Mouse (Mus musculus) MEL (cell line): ENCODE results near the gene Gm48551. TPM values are rescaled to one million over a fixed set of nuclear protein-coding genes. Genes with fewer than 3 reads are reported as not detected.

Source experiments
- DNase-seq: peaks from one replicate; pipeline ENCODE4 v3.0.0; 2011; ENCODE audit warnings: low read depth, low spot score
- H3K27ac ChIP-seq: 2 replicates; pipeline ENCODE4 v1.5.1; 2012; ENCODE audit warnings: low read depth, mild to moderate bottlenecking, control low read depth, low read length, moderate library complexity; ENCODE audit not compliant: control insufficient read depth
- H3K27me3 ChIP-seq, 2 experiments: fragments of 150-350 bp in 1 of 2; sonication (generic) in 1 of 2; 2 replicates each; pipeline ENCODE4 v1.6.1; 2012; ENCODE audit warnings: low read length in 2 of 2, mild to moderate bottlenecking in 2 of 2, improper control_type of control experiment in 1 of 2, moderate library complexity in 1 of 2; ENCODE audit not compliant: insufficient read depth in 2 of 2, control insufficient read depth in 1 of 2
- H3K36me3 ChIP-seq, 2 experiments: 2 replicates each; pipeline ENCODE4 v1.6.1; 2012 to 2014; ENCODE audit warnings: low read length in 2 of 2, improper control_type of control experiment in 1 of 2, inconsistent platforms in 1 of 2, mild to moderate bottlenecking in 1 of 2; ENCODE audit not compliant: insufficient read depth in 2 of 2, control insufficient read depth in 1 of 2
- H3K4me1 ChIP-seq, 2 experiments: fragments of 150-350 bp in 1 of 2; sonication (generic) in 1 of 2; 2 replicates each; pipeline ENCODE4 v1.6.1; 2012; ENCODE audit warnings: low read length in 2 of 2, improper control_type of control experiment in 1 of 2, mild to moderate bottlenecking in 1 of 2; ENCODE audit not compliant: insufficient read depth in 2 of 2, control insufficient read depth in 1 of 2
- H3K4me3 ChIP-seq, 2 experiments: fragments of 150-350 bp in 1 of 2; sonication (generic) in 1 of 2; 2 replicates each; pipeline ENCODE4 v1.5.1; 2012; ENCODE audit warnings: low read depth in 2 of 2, low read length in 2 of 2, mild to moderate bottlenecking in 2 of 2, moderate library complexity in 2 of 2, control low read depth in 1 of 2, improper control_type of control experiment in 1 of 2; ENCODE audit not compliant: control insufficient read depth in 1 of 2, insufficient read depth in 1 of 2
- H3K79me2 ChIP-seq: 2 replicates; pipeline ENCODE4 v1.6.1; 2012; ENCODE audit warnings: mild to moderate bottlenecking, low read length, moderate library complexity; ENCODE audit not compliant: control insufficient read depth, poor library complexity, insufficient read depth
- H3K9ac ChIP-seq: 2 replicates; pipeline ENCODE4 v1.6.1; 2012; ENCODE audit warnings: low read depth, mild to moderate bottlenecking, control low read depth, low read length, moderate library complexity; ENCODE audit not compliant: control insufficient read depth, poor library complexity, severe bottlenecking
- H3K9me3 ChIP-seq: fragments of 150-350 bp; sonication (generic); replicated peaks from 2 replicates; pipeline ENCODE4 v1.6.1; 2012; ENCODE audit warnings: mild to moderate bottlenecking, low read length, improper control_type of control experiment, moderate library complexity; ENCODE audit not compliant: insufficient read depth
- BHLHE40 ChIP-seq: IDR thresholded peaks from 2 replicates; pipeline ENCODE4 v1.6.1; 2012; ENCODE audit warnings: low read depth, mild to moderate bottlenecking, inconsistent platforms, low read length, improper control_type of control experiment, borderline replicate concordance
- CHD2 ChIP-seq: IDR thresholded peaks from 2 replicates; pipeline ENCODE4 v1.6.1; 2011; ENCODE audit warnings: low read length, improper control_type of control experiment
- E2F4 ChIP-seq: IDR thresholded peaks from 2 replicates; pipeline ENCODE4 v1.6.1; 2011; ENCODE audit warnings: low read depth, low read length, improper control_type of control experiment, borderline replicate concordance
- ELF1 ChIP-seq: IDR thresholded peaks from 2 replicates; pipeline ENCODE4 v1.6.1; 2014; ENCODE audit warnings: low read depth, mild to moderate bottlenecking, inconsistent platforms, low read length, improper control_type of control experiment, moderate library complexity
- EP300 ChIP-seq, 2 experiments: IDR thresholded peaks; 2 replicates each; pipeline ENCODE4 v1.6.1; 2011; ENCODE audit warnings: improper control_type of control experiment in 2 of 2, low read length in 2 of 2, low read depth in 1 of 2, mild to moderate bottlenecking in 1 of 2
- ETS1 ChIP-seq: IDR thresholded peaks from 2 replicates; pipeline ENCODE4 v1.6.1; 2012; ENCODE audit warnings: low read depth, mild to moderate bottlenecking, inconsistent platforms, low read length, improper control_type of control experiment, moderate library complexity
- GABPA ChIP-seq: IDR thresholded peaks from 2 replicates; pipeline ENCODE4 v1.6.1; 2012; ENCODE audit warnings: low read depth, mild to moderate bottlenecking, inconsistent platforms, low read length, improper control_type of control experiment, moderate library complexity
- KAT2A ChIP-seq: conservative IDR thresholded peaks from 2 replicates; pipeline ENCODE4 v1.6.1; 2012; ENCODE audit warnings: low read depth, low read length, improper control_type of control experiment, inconsistent platforms
- MAFK ChIP-seq: IDR thresholded peaks from 2 replicates; pipeline ENCODE4 v1.6.1; 2011; ENCODE audit warnings: low read depth, mild to moderate bottlenecking, low read length, improper control_type of control experiment, borderline replicate concordance
- MAX ChIP-seq: IDR thresholded peaks from 2 replicates; pipeline ENCODE4 v1.6.1; 2011; ENCODE audit warnings: low read length, improper control_type of control experiment
- MAZ ChIP-seq: IDR thresholded peaks from 2 replicates; pipeline ENCODE4 v1.6.1; 2012; ENCODE audit warnings: low read depth, mild to moderate bottlenecking, inconsistent platforms, low read length, improper control_type of control experiment
- MEF2A ChIP-seq: IDR thresholded peaks from 2 replicates; pipeline ENCODE4 v1.6.1; 2014; ENCODE audit warnings: low read depth, mild to moderate bottlenecking, inconsistent platforms, low read length, improper control_type of control experiment; ENCODE audit not compliant: poor library complexity, insufficient replicate concordance, severe bottlenecking; ENCODE audit errors: extremely low read depth
- NRF1 ChIP-seq: IDR thresholded peaks from 2 replicates; pipeline ENCODE4 v1.6.1; 2014; ENCODE audit warnings: low read depth, mild to moderate bottlenecking, inconsistent platforms, low read length, improper control_type of control experiment, moderate library complexity; ENCODE audit not compliant: poor library complexity, insufficient read depth, severe bottlenecking
- POLR2AphosphoS5 ChIP-seq: IDR thresholded peaks from 2 replicates; pipeline ENCODE4 v1.6.1; 2012; ENCODE audit warnings: low read depth, borderline replicate concordance, mild to moderate bottlenecking, inconsistent platforms, low read length, moderate library complexity, mixed read lengths
- RCOR1 ChIP-seq: IDR thresholded peaks from 2 replicates; pipeline ENCODE4 v1.6.1; 2012; ENCODE audit warnings: low read depth, mild to moderate bottlenecking, inconsistent platforms, low read length, improper control_type of control experiment
- TAL1 ChIP-seq: IDR thresholded peaks from 2 replicates; pipeline ENCODE4 v1.6.1; 2012; ENCODE audit warnings: mild to moderate bottlenecking, inconsistent platforms, low read length, moderate library complexity, mixed read lengths
- TBP ChIP-seq: IDR thresholded peaks from 2 replicates; pipeline ENCODE4 v1.8.0; 2011; ENCODE audit warnings: low read depth, low read length, improper control_type of control experiment
- USF1 ChIP-seq: IDR thresholded peaks from 2 replicates; pipeline ENCODE4 v1.6.1; 2014; ENCODE audit warnings: low read depth, mild to moderate bottlenecking, inconsistent platforms, low read length, improper control_type of control experiment, moderate library complexity
- USF2 ChIP-seq, 2 experiments: IDR thresholded peaks; 2 replicates each; pipeline ENCODE4 v1.6.1; 2011 to 2012; ENCODE audit warnings: improper control_type of control experiment in 2 of 2, low read length in 2 of 2, borderline replicate concordance in 1 of 2, inconsistent platforms in 1 of 2, low read depth in 1 of 2, mild to moderate bottlenecking in 1 of 2; ENCODE audit not compliant: insufficient read depth in 1 of 2
- ZKSCAN1 ChIP-seq: IDR thresholded peaks from 2 replicates; pipeline ENCODE4 v1.6.1; 2012; ENCODE audit warnings: low read depth, mild to moderate bottlenecking, inconsistent platforms, low read length, improper control_type of control experiment, moderate library complexity
- polyA plus RNA-seq, 2 experiments: library from polyadenylated mRNA; stranded (reverse) in 1 of 2; unstranded in 1 of 2; fragments of >175 nt in 1 of 2; fragments of >200 nt in 1 of 2; gene quantifications; 2 replicates each; pipeline versions ENCODE4 v1.2.1 to v1.2.4; 2012; ENCODE audit warnings: low replicate concordance in 2 of 2, low read depth in 1 of 2; ENCODE audit not compliant: insufficient read length in 2 of 2, insufficient read depth in 1 of 2, missing spikeins in 1 of 2
- total RNA-seq: library from RNA; depleted of rRNA; stranded (reverse); fragments of 300-350 nt; gene quantifications from 2 replicates; pipeline ENCODE4 v1.2.3, GENCODE M21; 2012

Gene Gm48551
- total and polyA plus RNA-seq, 3 experiments, result 0.62 to 2.6 TPM; not detected in 1

DNA sequence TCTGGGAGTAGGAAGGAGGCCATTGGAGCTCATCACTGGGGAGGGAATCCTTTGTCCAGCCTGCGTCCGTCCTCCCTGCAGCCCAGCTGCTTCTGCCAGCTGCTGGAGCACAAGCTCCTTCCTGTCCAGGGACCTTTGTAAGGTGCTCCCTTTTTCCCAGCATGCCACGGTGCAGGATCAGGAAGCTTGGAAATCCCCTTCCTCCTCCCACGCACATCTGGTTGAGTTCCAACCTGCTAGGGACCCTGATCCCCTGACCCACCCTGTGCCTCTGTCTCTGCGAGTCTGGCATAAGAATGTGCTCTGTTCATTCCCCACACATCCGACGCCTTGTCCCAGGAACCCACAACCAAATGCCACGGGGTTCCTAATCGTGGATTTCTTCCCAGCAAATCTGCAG, 26.7 kb downstream of the Gm48551 start:
- no peak for TF ChIP-seq EP300 (IDR thresholded peaks at IDR 0.05; ENCODE audit: low read depth in 1 of 2, low read length in 2 of 2)
- no peak for TF ChIP-seq BHLHE40
- no peak for TF ChIP-seq MAFK
- TF ChIP-seq ZKSCAN1, result no peak
- no peak for TF ChIP-seq MAX
- no peak for TF ChIP-seq RCOR1
- no peak for TF ChIP-seq ELF1
- no peak for TF ChIP-seq CHD2
- TF ChIP-seq GABPA, result no peak
- TF ChIP-seq TAL1, result no peak
- TF ChIP-seq NRF1, result no peak
- no peak for TF ChIP-seq MEF2A
- no peak for TF ChIP-seq KAT2A
- TF ChIP-seq USF2 (IDR thresholded peaks at IDR 0.05; ENCODE audit: borderline replicate concordance in 1 of 2, insufficient read depth in 1 of 2, low read depth in 1 of 2, low read length in 2 of 2), result no peak
- Histone ChIP-seq H3K79me2 (no peaks in the 10 kb centered on the region), H3K36me3 (peaks cover 0 to 12% of the 10 kb centered on the region in 2 experiments; a peak in 2 of 4 replicates), H3K4me1 (peaks cover 3 to 20% of the 10 kb centered on the region in 2 experiments; a peak in 3 of 4 replicates), H3K27me3 (no peaks in the 10 kb centered on the region), H3K9me3 (no peaks in the 10 kb centered on the region), H3K9ac (no peak overlapping the region), H3K4me3 (no peak overlapping the region), H3K27ac (no peak overlapping the region)
- DNase-seq, result no peak

- DNase-seq, result no peak
- no peak overlapping the region for H3K4me3 ChIP-seq
- no peaks in the 10 kb centered on the region for H3K27me3 ChIP-seq
- H3K36me3 ChIP-seq, result peaks cover 0 to 12% of the 10 kb centered on the region in 2 experiments; a peak in 2 of 4 replicates
- H3K79me2 ChIP-seq, result no peaks in the 10 kb centered on the region
- TF ChIP-seq POLR2AphosphoS5, result no peak
- no peak for TF ChIP-seq MAZ
- no peak for TF ChIP-seq MAX
- TF ChIP-seq USF1, result no peak
- no peak for TF ChIP-seq ETS1
- no peak for TF ChIP-seq E2F4
- no peak for TF ChIP-seq TBP
- TF ChIP-seq NRF1, result no peak
- H3K9me3 ChIP-seq, result no peaks in the 10 kb centered on the region
- peaks cover 3 to 20% of the 10 kb centered on the region in 2 experiments; a peak in 3 of 4 replicates for H3K4me1 ChIP-seq
- no peak overlapping the region for H3K9ac ChIP-seq
- no peak overlapping the region for H3K27ac ChIP-seq
Observed at GRCm38 (mm10) chr10:81411471-81412400, 27.5 kb downstream of the Gm48551 start.
